Mouse (Mus musculus) midbrain, embryonic 15.5 days (tissue): ENCODE data around the gene Sec31b. TPM values are rescaled to one million over a fixed set of nuclear protein-coding genes. Genes with fewer than 3 reads are reported as not detected.

Experiments used
- ATAC-seq: fragments of 200-750 bp; cut with Nextera tagmentation; replicated peaks from 2 replicates; pipeline ENCODE4 v1.8.0; 2017; ENCODE audit warnings: moderate TSS enrichment
- H3K27ac ChIP-seq: fragments of 300-500 bp; sonication (generic); 2 replicates; pipeline ENCODE4 v1.5.1; 2015; ENCODE audit warnings: mild to moderate bottlenecking, inconsistent platforms
- H3K27me3 ChIP-seq: fragments of 300-500 bp; sonication (generic); replicated peaks from 2 replicates; pipeline ENCODE4 v1.6.1; 2015; ENCODE audit warnings: inconsistent platforms
- H3K36me3 ChIP-seq: fragments of 300-500 bp; sonication (generic); replicated peaks from 2 replicates; pipeline ENCODE4 v1.6.1; 2015; ENCODE audit warnings: inconsistent platforms
- H3K4me1 ChIP-seq: fragments of 300-500 bp; sonication (generic); 2 replicates; pipeline ENCODE4 v1.6.1; 2015; ENCODE audit warnings: inconsistent platforms
- H3K4me2 ChIP-seq: fragments of 300-500 bp; sonication (generic); 2 replicates; pipeline ENCODE4 v1.6.1; 2015; ENCODE audit warnings: inconsistent platforms, mild to moderate bottlenecking, moderate library complexity
- H3K4me3 ChIP-seq: fragments of 300-500 bp; sonication (generic); 2 replicates; pipeline ENCODE4 v1.5.1; 2015; ENCODE audit warnings: mild to moderate bottlenecking, inconsistent platforms
- H3K9ac ChIP-seq: fragments of 300-500 bp; sonication (generic); 2 replicates; pipeline ENCODE4 v1.6.1; 2015; ENCODE audit warnings: mild to moderate bottlenecking, inconsistent platforms
- H3K9me3 ChIP-seq: fragments of 300-500 bp; sonication (generic); 2 replicates; pipeline ENCODE4 v1.6.1; 2016; ENCODE audit warnings: inconsistent platforms
- WGBS: fragments of 180-500 bp; shearing (Covaris S2); methylation state at CpG from one replicate; pipeline ENCODE4 v1.1.7; 2015; ENCODE audit warnings: mixed read lengths; 5-methylcytosine and 5-hydroxymethylcytosine counted together
- polyA plus RNA-seq: library from polyadenylated mRNA; unstranded; fragments of >200 nt; fragmentation: Nextera tagmentation; extraction: Ambion mirVana; gene quantifications from 2 replicates; pipeline ENCODE4 v1.2.1, GENCODE M21; 2015

Gene Sec31b
- polyA plus RNA-seq, 1 experiment from 2014 or later, result 0.30 TPM

GRCm38 (mm10) chr19:44500240-44500639 is 45.4 kb downstream of the Sec31b start:
- Histone ChIP-seq H3K4me2 (no peak overlapping the region), H3K9ac (no peak overlapping the region), H3K27ac (no peak overlapping the region), H3K27me3 (peaks cover 88% of the 10 kb centered on the region), H3K36me3 (no peaks in the 10 kb centered on the region), H3K4me3 (no peak overlapping the region), H3K9me3 (no peaks in the 10 kb centered on the region), H3K4me1 (no peaks in the 10 kb centered on the region)
- ATAC-seq, result no peak
- WGBS, result 51% methylated on average over 5 of the region's 5 CpGs

DNA sequence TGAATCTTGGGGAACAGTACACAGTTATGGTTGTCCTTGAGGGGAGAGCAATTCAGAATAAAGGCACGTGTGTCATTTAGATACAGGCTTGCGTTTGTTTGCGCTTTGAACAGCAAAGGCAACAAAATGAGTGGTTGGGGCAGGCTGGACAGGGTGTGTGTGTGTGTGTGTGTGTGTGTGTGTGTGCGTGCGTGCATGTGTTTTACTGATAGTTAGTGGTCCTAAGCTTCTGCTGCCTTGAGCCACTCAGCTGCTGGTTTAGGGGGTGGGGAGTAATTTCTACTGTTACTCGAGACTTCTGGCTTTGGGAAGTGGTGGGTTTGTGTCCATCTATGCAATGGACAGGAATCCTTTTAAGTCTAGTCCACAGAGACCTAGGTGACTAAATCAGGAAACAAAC is 46.7 kb downstream of the Sec31b start:
- H3K4me2 ChIP-seq, result no peak overlapping the region
- 63% methylated on average over 6 of the region's 6 CpGs for WGBS
- H3K27me3 ChIP-seq, result peaks cover 88% of the 10 kb centered on the region

DNA sequence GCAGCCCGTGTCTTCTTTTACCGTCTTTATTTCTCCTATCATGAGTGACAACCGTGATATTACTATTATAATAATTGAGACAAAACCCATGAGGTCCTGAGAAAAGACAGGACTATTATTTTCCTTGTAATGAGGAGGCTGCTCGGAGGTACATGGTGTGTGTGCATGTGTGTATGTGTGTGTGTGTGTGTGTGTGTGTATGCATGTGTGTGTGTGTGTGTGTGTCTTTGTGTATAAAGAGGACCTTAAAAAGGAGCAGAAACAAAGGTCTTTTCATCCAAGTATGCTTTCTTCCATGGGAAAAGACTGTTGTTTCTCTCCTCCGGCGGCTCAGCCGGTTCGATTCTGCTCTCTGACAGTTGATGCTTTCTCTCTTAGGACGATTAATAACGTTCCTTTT is 48.7 kb downstream of the Sec31b start:
- H3K36me3 ChIP-seq, result no peaks in the 10 kb centered on the region
- peaks cover 89% of the 10 kb centered on the region for H3K27me3 ChIP-seq
- no peaks in the 10 kb centered on the region for H3K9me3 ChIP-seq
- 33% methylated on average over 10 of the region's 10 CpGs for WGBS
- H3K27ac ChIP-seq, result no peak overlapping the region
- H3K4me3 ChIP-seq, result no peak overlapping the region
- no peak for ATAC-seq
- H3K9ac ChIP-seq, result no peak overlapping the region
- no peaks in the 10 kb centered on the region for H3K4me1 ChIP-seq
- H3K4me2 ChIP-seq, result no peak overlapping the region

More for the DNA sequence above, 46.7 kb downstream of the Sec31b start:
- Histone ChIP-seq H3K4me1 (no peaks in the 10 kb centered on the region), H3K9me3 (no peaks in the 10 kb centered on the region), H3K36me3 (no peaks in the 10 kb centered on the region), H3K4me3 (no peak overlapping the region), H3K27ac (no peak overlapping the region), H3K9ac (no peak overlapping the region)
- no peak for ATAC-seq

GRCm38 (mm10) chr19:44496511-44496910 is 49.2 kb downstream of the Sec31b start:
- H3K4me1 ChIP-seq, result no peaks in the 10 kb centered on the region
- 39% methylated on average over 8 of the region's 8 CpGs for WGBS
- H3K4me2 ChIP-seq, result no peak overlapping the region
- no peaks in the 10 kb centered on the region for H3K36me3 ChIP-seq
- H3K4me3 ChIP-seq, result no peak overlapping the region
- no peak overlapping the region for H3K27ac ChIP-seq
- no peak for ATAC-seq
- no peaks in the 10 kb centered on the region for H3K9me3 ChIP-seq
- no peak overlapping the region for H3K9ac ChIP-seq
- H3K27me3 ChIP-seq, result peaks cover 89% of the 10 kb centered on the region

GRCm38 (mm10) chr19:44493128-44493527 is 52.5 kb downstream of the Sec31b start, which contains the start of gene Wnt8b:
Wnt8b (plus strand) TSS chr19:44493472.
- Histone ChIP-seq H3K4me1 (no peaks in the 10 kb centered on the region), H3K9ac (no peak within 1 kb of the TSS), H3K4me2 (no peak within 1 kb of the TSS), H3K36me3 (no peaks in the 10 kb centered on the region), H3K9me3 (no peaks in the 10 kb centered on the region), H3K4me3 (no peak within 1 kb of the TSS), H3K27ac (no peak within 1 kb of the TSS), H3K27me3 (peaks cover 82% of the 10 kb centered on the region)
- no peak for ATAC-seq
- WGBS, result 8% methylated on average over 8 of the region's 8 CpGs

- no peak overlapping the region for H3K4me3 ChIP-seq
- H3K4me2 ChIP-seq, result no peak overlapping the region
- H3K27ac ChIP-seq, result no peak overlapping the region
- H3K36me3 ChIP-seq, result no peaks in the 10 kb centered on the region
- no peak for ATAC-seq
- WGBS, result 14% methylated on average over 8 of the region's 8 CpGs
- no peaks in the 10 kb centered on the region for H3K9me3 ChIP-seq
- H3K9ac ChIP-seq, result no peak overlapping the region
- H3K27me3 ChIP-seq, result peaks cover 40% of the 10 kb centered on the region
- H3K4me1 ChIP-seq, result no peaks in the 10 kb centered on the region
These were observed 58.4 kb downstream of the Sec31b start for GRCm38 (mm10) chr19:44487266-44487665.

- no peak for ATAC-seq
- Histone ChIP-seq H3K4me1 (peaks cover 6% of the 10 kb centered on the region; the same call in 1 of the 2 replicates), H3K9ac (no peak overlapping the region), H3K27ac (no peak overlapping the region), H3K4me3 (no peak overlapping the region), H3K36me3 (no peaks in the 10 kb centered on the region), H3K4me2 (no peak overlapping the region), H3K9me3 (no peaks in the 10 kb centered on the region), H3K27me3 (peaks cover 4% of the 10 kb centered on the region; the same call in 1 of the 2 replicates)
- WGBS, result 58% methylated on average over 3 of the region's 3 CpGs
These were observed 69.1 kb downstream of the Sec31b start for GRCm38 (mm10) chr19:44476541-44476940.

DNA sequence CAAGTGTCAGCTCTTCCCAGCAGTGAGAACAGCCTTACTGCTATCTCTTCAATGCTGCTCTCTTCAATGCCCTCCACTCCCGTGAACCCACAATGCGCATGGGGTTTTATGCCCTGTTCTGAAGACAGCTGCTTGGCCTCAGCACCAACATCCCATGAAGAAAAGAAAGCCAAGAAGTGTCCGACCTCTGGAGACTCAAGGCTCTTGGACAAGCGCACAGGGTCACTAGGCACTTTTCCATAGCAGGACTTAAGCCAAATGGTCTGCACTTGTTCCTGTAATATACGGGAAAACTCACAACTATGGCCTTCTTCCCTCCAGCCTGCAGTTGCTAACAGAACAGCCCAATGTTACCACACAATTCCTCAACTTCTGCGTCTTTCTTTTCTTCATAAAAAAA is 70.4 kb downstream of the Sec31b start:
- 84% methylated on average over 6 of the region's 6 CpGs for WGBS
- no peak overlapping the region for H3K9ac ChIP-seq
- H3K27me3 ChIP-seq, result peaks cover 4% of the 10 kb centered on the region; the same call in 1 of the 2 replicates
- H3K4me1 ChIP-seq, result peaks cover 6% of the 10 kb centered on the region; the same call in 1 of the 2 replicates
- no peak overlapping the region for H3K27ac ChIP-seq
- H3K9me3 ChIP-seq, result no peaks in the 10 kb centered on the region
- no peak overlapping the region for H3K4me2 ChIP-seq
- H3K4me3 ChIP-seq, result no peak overlapping the region
- ATAC-seq, result no peak
- H3K36me3 ChIP-seq, result no peaks in the 10 kb centered on the region

DNA sequence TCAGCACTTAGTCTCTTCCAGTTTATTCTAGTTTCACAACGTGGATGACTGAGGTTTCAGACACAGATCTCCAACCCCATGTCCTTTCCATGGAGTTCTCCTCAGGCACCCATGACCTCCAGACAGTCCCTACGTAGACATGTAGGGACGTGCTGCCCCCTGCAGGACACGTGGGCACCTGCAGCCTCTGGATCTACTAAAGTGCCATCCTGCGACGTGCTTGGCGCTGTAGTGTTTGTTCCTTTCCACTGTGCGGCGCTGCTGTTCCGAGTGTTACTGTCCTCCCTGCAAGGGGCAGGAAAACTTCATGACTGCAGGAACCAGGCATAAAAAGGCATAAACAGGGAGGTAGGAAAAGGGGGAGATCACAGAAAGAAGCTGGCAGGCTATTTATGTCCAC is 71.5 kb downstream of the Sec31b start:
- no peak overlapping the region for H3K9ac ChIP-seq
- peaks cover 6% of the 10 kb centered on the region; the same call in 1 of the 2 replicates for H3K4me1 ChIP-seq
- WGBS, result 3% methylated on average over 10 of the region's 10 CpGs
- H3K9me3 ChIP-seq, result no peaks in the 10 kb centered on the region
- H3K27ac ChIP-seq, result no peak overlapping the region
- no peak overlapping the region for H3K4me2 ChIP-seq
- no peak for ATAC-seq
- 0 out of 2 replicates have a peak, but pooled peaks cover 4% of the 10 kb centered on the region for H3K27me3 ChIP-seq
- no peaks in the 10 kb centered on the region for H3K36me3 ChIP-seq
- no peak overlapping the region for H3K4me3 ChIP-seq

Other genes starting within 250 kb of the Sec31b start
- 0.08 and 0.13 TPM in 2 replicates for gene Scd4, start 212.8 kb downstream of the Sec31b start, polyA plus RNA-seq
- 6.9 and 7.0 TPM in 2 replicates for gene Scd1, start 138.0 kb downstream of the Sec31b start, polyA plus RNA-seq
- 2.6 and 3.7 TPM in 2 replicates for gene Wnt8b, start 52.4 kb downstream of the Sec31b start, polyA plus RNA-seq
- gene Gm20538, start 7.0 kb upstream of the Sec31b start, polyA plus RNA-seq, result not detected in 2 replicates
- gene Ndufb8, start 9.6 kb upstream of the Sec31b start, polyA plus RNA-seq, result 601 and 626 TPM in 2 replicates
- gene Hif1an, start 17.0 kb upstream of the Sec31b start, polyA plus RNA-seq, result 26.0 and 29.8 TPM in 2 replicates
- gene Pax2, start 210.2 kb upstream of the Sec31b start, polyA plus RNA-seq, result 0.68 TPM in 2 replicates